Mouse (Mus musculus) thymus, adult 2 months (tissue): ENCODE data around the gene Mapk9.

Experiments
- CTCF ChIP-seq: fragments of 200-500 bp; IDR thresholded peaks from 2 replicates; pipeline ENCODE4 v1.5.1; 2012; ENCODE audit warnings: mild to moderate bottlenecking, control low read depth, low read length, moderate library complexity, borderline replicate concordance; ENCODE audit not compliant: control insufficient read depth, poor library complexity, insufficient read depth; ENCODE audit errors: extremely low read depth
- POLR2A ChIP-seq: fragments of 200-500 bp; IDR thresholded peaks from 2 replicates; pipeline ENCODE4 v1.6.1; 2012; ENCODE audit warnings: mild to moderate bottlenecking, low read length, control low read depth, moderate library complexity; ENCODE audit not compliant: control insufficient read depth, poor library complexity, insufficient read depth; ENCODE audit errors: extremely low read depth

GRCm38 (mm10) chr11:49888469-49888868 is 41.9 kb downstream of the Mapk9 start:
- TF ChIP-seq CTCF = no peak
- no peak for TF ChIP-seq POLR2A
